Mouse (Mus musculus) ES-E14 (cell line): ENCODE results near the gene S100a16. TPM values are rescaled to one million over a fixed set of nuclear protein-coding genes. Genes with fewer than 3 reads are reported as not detected.

Source experiments
- DNase-seq: peaks from one replicate; pipeline ENCODE4 v3.0.0-alpha.2; 2013; ENCODE audit warnings: low read depth, low spot score
- H3K27ac ChIP-seq: 2 replicates; pipeline ENCODE4 v1.5.1; 2012; ENCODE audit warnings: low read depth, mild to moderate bottlenecking, low read length, moderate library complexity, mixed read lengths; ENCODE audit not compliant: poor library complexity, insufficient read depth, severe bottlenecking
- H3K36me3 ChIP-seq: 2 replicates; pipeline ENCODE4 v1.6.1; 2012; ENCODE audit warnings: mild to moderate bottlenecking, low read length, moderate library complexity, mixed read lengths; ENCODE audit not compliant: control insufficient read depth, poor library complexity, insufficient read depth, severe bottlenecking
- H3K4me1 ChIP-seq, 2 experiments: fragments of 150-350 bp in 1 of 2; sonication (generic) in 1 of 2; 2 replicates each; pipeline ENCODE4 v1.6.1; 2012; ENCODE audit warnings: low read length in 2 of 2, mild to moderate bottlenecking in 1 of 2, mixed read lengths in 1 of 2; ENCODE audit not compliant: control insufficient read depth in 2 of 2, insufficient read depth in 2 of 2, poor library complexity in 1 of 2
- H3K4me3 ChIP-seq, 2 experiments: fragments of 150-350 bp in 1 of 2; sonication (generic) in 1 of 2; 2 replicates each; pipeline ENCODE4 v1.5.1; 2012; ENCODE audit warnings: low read length in 2 of 2, low read depth in 1 of 2, mild to moderate bottlenecking in 1 of 2, mixed read lengths in 1 of 2; ENCODE audit not compliant: insufficient read depth in 1 of 2, poor library complexity in 1 of 2, severe bottlenecking in 1 of 2
- H3K9ac ChIP-seq: 2 replicates; pipeline ENCODE4 v1.6.1; 2012; ENCODE audit warnings: low read depth, mild to moderate bottlenecking, low read length, mixed read lengths; ENCODE audit not compliant: poor library complexity, insufficient read depth, severe bottlenecking
- H3K9me3 ChIP-seq: fragments of 150-350 bp; sonication (generic); 2 replicates; pipeline ENCODE4 v1.6.1; 2012; ENCODE audit warnings: low read depth, mild to moderate bottlenecking, low read length; ENCODE audit not compliant: control insufficient read depth, insufficient read depth
- CHD2 ChIP-seq: IDR thresholded peaks from 2 replicates; pipeline ENCODE4 v1.6.1; 2014; ENCODE audit warnings: mild to moderate bottlenecking, low read depth, low read length, inconsistent platforms
- HCFC1 ChIP-seq: IDR thresholded peaks from 2 replicates; pipeline ENCODE4 v1.6.1; 2012; ENCODE audit warnings: low read length, inconsistent platforms, borderline replicate concordance; ENCODE audit not compliant: insufficient read depth
- MAFK ChIP-seq: IDR thresholded peaks from 2 replicates; pipeline ENCODE4 v1.6.1; 2014; ENCODE audit warnings: mild to moderate bottlenecking, low read depth, low read length, inconsistent platforms; ENCODE audit not compliant: insufficient read depth
- ZC3H11A ChIP-seq: IDR thresholded peaks from 2 replicates; pipeline ENCODE4 v1.6.1; 2012; ENCODE audit warnings: low read depth, mild to moderate bottlenecking, inconsistent platforms, low read length, borderline replicate concordance
- ZNF384 ChIP-seq: IDR thresholded peaks from 2 replicates; pipeline ENCODE4 v1.6.1; 2012; ENCODE audit warnings: low read depth, low read length, inconsistent platforms
- in situ Hi-C, 2 experiments: fragments of 600-800 bp; cut with MboI; formaldehyde crosslinking; loops; one replicate each; pipeline ENCODE4 v1.15.1; 2025; ENCODE audit warnings: low sequenced_read_pairs in 2 of 2, inconsistent platforms in 1 of 2; ENCODE audit not compliant: unreplicated experiment in 2 of 2
- total RNA-seq: library from RNA; depleted of rRNA; stranded (reverse); fragments of 300-350 nt; gene quantifications from 2 replicates; pipeline ENCODE4 v1.2.3, GENCODE M21; 2012; rRNA removed

S100a16 gene
- total RNA-seq, 1 experiment = 3.2 TPM

GRCm38 (mm10) chr3:90587361-90588101 lies 50.5 kb downstream of the S100a16 start:
- no peak overlapping the region for H3K4me3 ChIP-seq
- H3K36me3 ChIP-seq = no peaks in the 10 kb centered on the region
- no peak overlapping the region for H3K9ac ChIP-seq
- in situ Hi-C loops = no loop called here
- peaks cover 3 to 15% of the 10 kb centered on the region in 2 experiments; a peak in 1 of 4 replicates for H3K4me1 ChIP-seq
- TF ChIP-seq ZC3H11A (no peak), ZNF384 (no peak), CHD2 (no peak), MAFK (no peak), HCFC1 (no peak)
- H3K9me3 ChIP-seq = no peaks in the 10 kb centered on the region
- DNase-seq = no peak
- no peak overlapping the region for H3K27ac ChIP-seq

GRCm38 (mm10) chr3:90589390-90589789 lies 52.3 kb downstream of the S100a16 start:
- Histone ChIP-seq H3K9me3 (no peaks in the 10 kb centered on the region), H3K4me1 (peaks cover 3 to 15% of the 10 kb centered on the region in 2 experiments; a peak in 1 of 4 replicates), H3K36me3 (no peaks in the 10 kb centered on the region), H3K9ac (no peak overlapping the region), H3K27ac (no peak overlapping the region), H3K4me3 (no peak overlapping the region)
- no peak for TF ChIP-seq HCFC1
- TF ChIP-seq CHD2 = no peak
- TF ChIP-seq MAFK = no peak
- no peak for TF ChIP-seq ZNF384
- no peak for TF ChIP-seq ZC3H11A
- no peak for DNase-seq
- in situ Hi-C loops = no loop called here

- Histone ChIP-seq H3K4me3 (no peak within 1 kb of the TSS), H3K9ac (no peak within 1 kb of the TSS), H3K9me3 (no peaks in the 10 kb centered on the region), H3K4me1 (peaks cover 3 to 15% of the 10 kb centered on the region in 2 experiments; a peak in 1 of 4 replicates), H3K27ac (no peak within 1 kb of the TSS), H3K36me3 (no peaks in the 10 kb centered on the region)
- TF ChIP-seq CHD2 (no peak), ZNF384 (no peak)
- DNase-seq = no peak
- in situ Hi-C loops = no loop called here
Measured at GRCm38 (mm10) chr3:90589947-90590346, 52.9 kb downstream of the S100a16 start, which contains the start of gene S100a2. Gene S100a2 (plus strand): TSS chr3:90590247.

Other genes starting within 250 kb of the S100a16 start
- gene Gatad2b, start 244.1 kb upstream of the S100a16 start, total RNA-seq = 17.9 and 20.9 TPM in 2 replicates
- gene Slc27a3, start 147.3 kb upstream of the S100a16 start, total RNA-seq = 22.9 and 43.7 TPM in 2 replicates
- 62.7 and 72.4 TPM in 2 replicates for gene Ints3, start 103.6 kb upstream of the S100a16 start, total RNA-seq
- 16.4 and 21.6 TPM in 2 replicates for gene Npr1, start 71.4 kb upstream of the S100a16 start, total RNA-seq
- 153 and 165 TPM in 2 replicates for gene Ilf2, start 61.1 kb upstream of the S100a16 start, total RNA-seq
- 24.7 and 33.6 TPM in 2 replicates for gene Snapin, start 46.2 kb upstream of the S100a16 start, total RNA-seq
- gene Chtop, start 27.8 kb upstream of the S100a16 start, total RNA-seq = 84.0 and 110 TPM in 2 replicates
- 1.7 and 2.3 TPM in 2 replicates for gene S100a1, start 22.9 kb upstream of the S100a16 start, total RNA-seq
- gene S100a13, start 22.8 kb upstream of the S100a16 start, total RNA-seq = 5.3 and 8.2 TPM in 2 replicates
- 0.54 TPM in 1 of 2 replicates, not detected in the other for gene S100a14, start 10.4 kb upstream of the S100a16 start, total RNA-seq
- 0.95 and 1.6 TPM in 2 replicates for gene S100a3, start 23.3 kb downstream of the S100a16 start, total RNA-seq
- gene S100a2, start 53.0 kb downstream of the S100a16 start, total RNA-seq = not detected in 2 replicates
- not detected in 2 replicates for gene Gm42674, start 64.7 kb downstream of the S100a16 start, total RNA-seq
- 2.0 and 6.9 TPM in 2 replicates for gene S100a4, start 66.5 kb downstream of the S100a16 start, total RNA-seq
- not detected in 2 replicates for gene S100a5, start 71.3 kb downstream of the S100a16 start, total RNA-seq
- gene S100a6, start 75.6 kb downstream of the S100a16 start, total RNA-seq = 488 and 912 TPM in 2 replicates
- gene S100a7a, start 116.8 kb downstream of the S100a16 start, total RNA-seq = 0.32 and 1.1 TPM in 2 replicates
- not detected in 2 replicates for gene S100a8, start 131.7 kb downstream of the S100a16 start, total RNA-seq
- not detected in 2 replicates for gene S100a9, start 158.5 kb downstream of the S100a16 start, total RNA-seq
- gene Pglyrp4, start 189.7 kb downstream of the S100a16 start, total RNA-seq = not detected in 2 replicates
- gene Gm5849, start 240.6 kb downstream of the S100a16 start, total RNA-seq = not detected in 2 replicates